ENCODE assay signal across 8 mouse cellular contexts in genomic region chr17:8505669-8506426, GRCm38 (mm10). TPM values are rescaled to one million over a fixed set of nuclear protein-coding genes. Genes with fewer than 3 reads are reported as not detected.
DNase-seq lines count a peak whose midpoint lies in the region; ATAC-seq lines count a peak whose summit lies in the region.

No protein-coding gene starts in this region.

- intact Hi-C loops in left cerebral cortex, postnatal 14 days (cut with DNase I): no loop called here

- ATAC-seq in megakaryocyte progenitor cell, adult 5-6 weeks (replicated peaks; ENCODE audit: poor library complexity): peak; percentile 94
- ATAC-seq in erythroid progenitor cell, adult 5-6 weeks (replicated peaks; ENCODE audit: low FRiP score, poor library complexity, severe bottlenecking): no peak; the same call in 1 of the 2 replicates

- peak; percentile 63 for DNase-seq in adipocyte (ENCODE audit: low spot score)
- peak; percentile 82 to 93 for DNase-seq in cerebellum, postnatal 4 days (ENCODE audit: low spot score in 2 of 2)
- peak; percentile 82 for DNase-seq in gastrocnemius, postnatal 10 days
- DNase-seq in induced T-regulatory cell, adult 2 months (ENCODE audit: low read depth): peak; percentile 67
- DNase-seq in left cerebral cortex, postnatal 14 days (ENCODE audit: low spot score in 2 of 2): peak; percentile 89 to 91
- DNase-seq in right cerebral cortex, postnatal 10 days (ENCODE audit: low spot score in 2 of 2): peak; percentile 93 to 94

RNA-seq across cellular contexts. Expression of gene Pde10a, which starts 19.3 kb away (rescaled TPM):
- 1 to 10 TPM; 5.7 to 7.4 TPM for total RNA-seq in gastrocnemius, postnatal 10 days (2021)
- total RNA-seq in left cerebral cortex, postnatal 14 days (2021): 10 to 100 TPM; 54.4 to 81.4 TPM
- total RNA-seq in megakaryocyte progenitor cell, adult 5-6 weeks (2015): 0.10 TPM in 1 of 2 replicates, not detected in the other
- 0.04 TPM in 1 of 2 replicates, not detected in the other for total RNA-seq in megakaryocyte progenitor cell, adult 5-6 weeks (2017)
- not detected in 2 replicates for total RNA-seq in erythroid progenitor cell, adult 5-6 weeks (2015; ENCODE audit: low replicate concordance)
- 1.5 TPM in 1 of 2 replicates, not detected in the other for total RNA-seq in erythroid progenitor cell, adult 5-6 weeks (2017; ENCODE audit: low replicate concordance)

Comparison
In these comparisons a context has a peak if more than half of its experiments do, and no peak if none do; other contexts are left out.
1. RNA of gene Pde10a, which starts 19.3 kb away (total RNA-seq): 54.4 to 81.4 TPM in left cerebral cortex, postnatal 14 days; 5.7 to 7.4 TPM in gastrocnemius, postnatal 10 days, 0.04 to 0.10 TPM in megakaryocyte progenitor cell, adult 5-6 weeks and 1.5 TPM in erythroid progenitor cell, adult 5-6 weeks; every median in the first group is over 4 times any median in the second.
2. Peak in every context shown above with its lines, with median percentiles within 50 percentile points of each other: DNase-seq.